Comparison of ENCODE assay signal across 33 mouse cellular contexts in the genomic region with DNA sequence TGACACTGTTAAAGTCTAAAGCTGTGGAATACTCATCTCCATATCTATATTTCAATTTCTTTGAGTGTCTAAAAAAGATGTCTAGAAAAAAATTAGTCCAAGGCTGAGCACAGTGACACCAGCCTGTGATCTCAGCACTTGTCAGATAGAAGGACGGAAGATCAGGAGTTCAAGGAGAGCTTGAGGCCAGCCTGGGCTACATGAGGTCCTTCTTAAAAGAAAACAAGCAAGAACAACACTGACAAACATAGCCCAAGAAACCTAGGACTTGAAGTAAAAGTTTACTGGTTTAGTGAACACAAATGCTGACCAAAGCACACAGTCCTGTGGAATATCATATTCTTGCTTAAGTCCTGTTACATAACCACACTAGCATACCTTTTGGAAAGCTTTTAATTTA. TPM values are rescaled to one million over a fixed set of nuclear protein-coding genes. Genes with fewer than 3 reads are reported as not detected.
"Had no signal": no experiment of that assay in that cellular context is flagged by ENCODE, and none has a peak within 500 bp of the region (broad histone marks: within the 10 kb centered on the region; RNA-seq: fewer than 3 reads in every experiment).

No protein-coding gene starts in this region.

- H3K27ac ChIP-seq: left cerebral cortex, adult 2 months; limb, embryonic 10.5 days; limb, embryonic 12.5 days; limb, embryonic 13.5 days; limb, embryonic 15.5 days; liver, embryonic 12.5 days; liver, embryonic 14.5 days; liver, embryonic 15.5 days; lung, embryonic 15.5 days; macrophage; midbrain, embryonic 10.5 days; midbrain, embryonic 12.5 days; midbrain, embryonic 13.5 days; midbrain, embryonic 15.5 days; neural tube, embryonic 12.5 days had no signal

- H3K4me1 ChIP-seq: limb, embryonic 10.5 days; limb, embryonic 12.5 days; limb, embryonic 13.5 days; limb, embryonic 15.5 days; lung, embryonic 15.5 days; midbrain, embryonic 12.5 days; midbrain, embryonic 13.5 days; midbrain, embryonic 15.5 days; neural tube, embryonic 12.5 days had no signal

- H3K9me3 ChIP-seq: limb, embryonic 10.5 days; limb, embryonic 12.5 days; limb, embryonic 13.5 days; limb, embryonic 15.5 days; liver, embryonic 12.5 days; liver, embryonic 13.5 days; liver, embryonic 15.5 days; lung, embryonic 15.5 days; megakaryocyte, embryonic 14.5 days; midbrain, embryonic 10.5 days; midbrain, embryonic 12.5 days; midbrain, embryonic 13.5 days; midbrain, embryonic 15.5 days; neural tube, embryonic 12.5 days had no signal

- H3K4me3 ChIP-seq: left cerebral cortex, adult 2 months; limb, embryonic 10.5 days; limb, embryonic 12.5 days; limb, embryonic 13.5 days; limb, embryonic 15.5 days; liver, embryonic 12.5 days; liver, embryonic 13.5 days; liver, embryonic 15.5 days; lung, embryonic 15.5 days; megakaryocyte, embryonic 14.5 days; midbrain, embryonic 10.5 days; midbrain, embryonic 12.5 days; midbrain, embryonic 13.5 days; midbrain, embryonic 15.5 days; myocyte; neural tube, embryonic 12.5 days had no signal

- H3K27me3 ChIP-seq: limb, embryonic 12.5 days; limb, embryonic 13.5 days; limb, embryonic 15.5 days; liver, embryonic 12.5 days; liver, embryonic 13.5 days; liver, embryonic 15.5 days; lung, embryonic 15.5 days; megakaryocyte, embryonic 14.5 days; midbrain, embryonic 12.5 days; midbrain, embryonic 13.5 days; midbrain, embryonic 15.5 days; neural tube, embryonic 12.5 days had no signal

- H3K4me2 ChIP-seq: limb, embryonic 12.5 days; limb, embryonic 13.5 days; limb, embryonic 15.5 days; liver, embryonic 11.5 days; liver, embryonic 12.5 days; liver, embryonic 13.5 days; liver, embryonic 15.5 days; lung, embryonic 14.5 days; lung, embryonic 15.5 days; midbrain, embryonic 11.5 days; midbrain, embryonic 12.5 days; midbrain, embryonic 13.5 days; midbrain, embryonic 15.5 days; neural tube, embryonic 12.5 days had no signal

- DNase-seq: left cerebral cortex, postnatal 4 days; liver; liver, embryonic 13.5 days; lung, adult 18-20 months; lung, adult 2 months; lung, embryonic 14.5 days; lung, postnatal 10 days; lung, postnatal 14 days; lung, postnatal 36 days; lung, postnatal 4 days; midbrain, embryonic 14.5 days had no signal

- H3K9ac ChIP-seq: limb, embryonic 12.5 days; limb, embryonic 13.5 days; limb, embryonic 15.5 days; liver, embryonic 12.5 days; liver, embryonic 13.5 days; liver, embryonic 14.5 days; liver, embryonic 15.5 days; lung, embryonic 14.5 days; lung, embryonic 15.5 days; midbrain, embryonic 12.5 days; midbrain, embryonic 13.5 days; midbrain, embryonic 15.5 days; neural tube, embryonic 12.5 days had no signal

- ATAC-seq: liver, embryonic 12.5 days; midbrain, embryonic 13.5 days; midbrain, embryonic 15.5 days; midbrain, embryonic 16.5 days had no signal

RNA-seq across cellular contexts. Expression of a gene that starts 29.0 kb away (rescaled TPM):
- total RNA-seq: megakaryocyte-erythroid progenitor cell, adult 5-6 weeks; monocyte, adult 5-6 weeks had no signal
- polyA plus RNA-seq: myocyte had no signal
